Mouse (Mus musculus) ES-Bruce4 (cell line): ENCODE results near the gene Wdr24. TPM values are rescaled to one million over a fixed set of nuclear protein-coding genes. Genes with fewer than 3 reads are reported as not detected.
A peak's percentile ranks its signal among the peaks of the same experiment; 100 is the strongest.

Source experiments
- H3K27ac ChIP-seq: 2 replicates; pipeline ENCODE4 v1.5.1; 2012; ENCODE audit warnings: low read length, inconsistent platforms; ENCODE audit not compliant: insufficient read depth
- H3K27me3 ChIP-seq: 2 replicates; pipeline ENCODE4 v1.6.1; 2012; ENCODE audit warnings: mild to moderate bottlenecking, low read length, inconsistent platforms; ENCODE audit not compliant: control insufficient read depth, poor library complexity, insufficient read depth, severe bottlenecking
- H3K36me3 ChIP-seq: 2 replicates; pipeline ENCODE4 v1.6.1; 2012; ENCODE audit warnings: inconsistent platforms, mild to moderate bottlenecking, low read length, moderate library complexity; ENCODE audit not compliant: control insufficient read depth, poor library complexity, insufficient read depth, severe bottlenecking
- H3K4me1 ChIP-seq: one replicate; pipeline ENCODE4 v1.8.1; 2011; ENCODE audit warnings: low read length; ENCODE audit not compliant: control insufficient read depth, insufficient read depth
- H3K4me3 ChIP-seq: 2 replicates; pipeline ENCODE4 v1.5.1; 2011; ENCODE audit warnings: low read depth, mild to moderate bottlenecking, low read length
- H3K9ac ChIP-seq: 2 replicates; pipeline ENCODE4 v1.6.1; 2012; ENCODE audit warnings: low read depth, mild to moderate bottlenecking, inconsistent platforms; ENCODE audit not compliant: poor library complexity, severe bottlenecking
- H3K9me3 ChIP-seq: replicated peaks from 2 replicates; pipeline ENCODE4 v1.6.1; 2012; ENCODE audit warnings: mild to moderate bottlenecking, low read length, inconsistent platforms; ENCODE audit not compliant: control insufficient read depth, poor library complexity, insufficient read depth, severe bottlenecking
- CTCF ChIP-seq: IDR thresholded peaks from one replicate; pipeline ENCODE4 v1.8.1; 2011; ENCODE audit warnings: low read depth, low read length
- EP300 ChIP-seq: IDR thresholded peaks from 2 replicates; pipeline ENCODE4 v1.6.1; 2011; ENCODE audit warnings: low read depth, low read length; ENCODE audit not compliant: insufficient read depth
- POLR2A ChIP-seq: IDR thresholded peaks from one replicate; pipeline ENCODE4 v1.8.1; 2011; ENCODE audit warnings: low read length; ENCODE audit not compliant: insufficient read depth
- polyA plus RNA-seq: library from polyadenylated mRNA; stranded (reverse); fragments of >200 nt; gene quantifications from 2 replicates; pipeline ENCODE4 v1.2.4, GENCODE M21; 2011; ENCODE audit warnings: low read depth; ENCODE audit not compliant: missing spikeins, insufficient read depth, insufficient read length

Gene Wdr24
- polyA plus RNA-seq, 1 experiment: 20.7 TPM

GRCm38 (mm10) chr17:25794197-25794596 lies 29.2 kb upstream of the Wdr24 start:
- H3K9me3 ChIP-seq: no peaks in the 10 kb centered on the region
- TF ChIP-seq EP300 (no peak), CTCF (no peak), POLR2A (no peak)
- H3K36me3 ChIP-seq: no peaks in the 10 kb centered on the region
- no peaks in the 10 kb centered on the region for H3K27me3 ChIP-seq
- peaks cover 4% of the 10 kb centered on the region for H3K4me1 ChIP-seq
- no peak overlapping the region for H3K27ac ChIP-seq
- no peak overlapping the region for H3K9ac ChIP-seq
- H3K4me3 ChIP-seq: no peak overlapping the region

- H3K4me1 ChIP-seq: peaks cover 4% of the 10 kb centered on the region
- no peaks in the 10 kb centered on the region for H3K36me3 ChIP-seq
- no peak overlapping the region for H3K4me3 ChIP-seq
- H3K9me3 ChIP-seq: no peaks in the 10 kb centered on the region
- H3K27ac ChIP-seq: no peak overlapping the region
- TF ChIP-seq POLR2A: no peak
- no peak for TF ChIP-seq CTCF
- no peak for TF ChIP-seq EP300
- no peaks in the 10 kb centered on the region for H3K27me3 ChIP-seq
- H3K9ac ChIP-seq: no peak overlapping the region
Observed at GRCm38 (mm10) chr17:25794998-25795397, 28.4 kb upstream of the Wdr24 start.

- no peaks in the 10 kb centered on the region for H3K36me3 ChIP-seq
- H3K27ac ChIP-seq: no peak within 1 kb of the TSS
- H3K4me3 ChIP-seq: peak within 1 kb of the TSS; percentile 76
- no peaks in the 10 kb centered on the region for H3K9me3 ChIP-seq
- no peak for TF ChIP-seq EP300
- TF ChIP-seq CTCF: no peak
- no peak for TF ChIP-seq POLR2A
- peak within 1 kb of the TSS; percentile 81 for H3K9ac ChIP-seq
- H3K4me1 ChIP-seq: peaks cover 4% of the 10 kb centered on the region
- no peaks in the 10 kb centered on the region for H3K27me3 ChIP-seq
Observed at GRCm38 (mm10) chr17:25795609-25796092, 27.8 kb upstream of the Wdr24 start, which contains the start of gene AC134908.4. TSS of gene AC134908.4 (minus strand) at chr17:25795659.

GRCm38 (mm10) chr17:25796211-25796771 lies 27.1 kb upstream of the Wdr24 start:
- peak overlapping the region; percentile 76 for H3K4me3 ChIP-seq
- H3K9me3 ChIP-seq: no peaks in the 10 kb centered on the region
- H3K9ac ChIP-seq: peak overlapping the region; percentile 81
- H3K27me3 ChIP-seq: no peaks in the 10 kb centered on the region
- H3K4me1 ChIP-seq: peaks cover 4% of the 10 kb centered on the region
- no peaks in the 10 kb centered on the region for H3K36me3 ChIP-seq
- no peak overlapping the region for H3K27ac ChIP-seq
- TF ChIP-seq POLR2A (no peak), CTCF (no peak), EP300 (no peak)

GRCm38 (mm10) chr17:25796951-25797369 lies 26.5 kb upstream of the Wdr24 start, which contains the start of gene Metrn:
TSS of gene Metrn (minus strand) at chr17:25797136.
- H3K9ac ChIP-seq: peak within 1 kb of the TSS; percentile 81
- H3K4me1 ChIP-seq: peaks cover 4% of the 10 kb centered on the region
- H3K4me3 ChIP-seq: peak within 1 kb of the TSS; percentile 76
- no peaks in the 10 kb centered on the region for H3K9me3 ChIP-seq
- no peaks in the 10 kb centered on the region for H3K36me3 ChIP-seq
- no peaks in the 10 kb centered on the region for H3K27me3 ChIP-seq
- H3K27ac ChIP-seq: peak within 1 kb of the TSS; percentile 23; the same call in 1 of the 2 replicates
- TF ChIP-seq EP300: no peak
- peak; percentile 54 for TF ChIP-seq POLR2A
- TF ChIP-seq CTCF: no peak

GRCm38 (mm10) chr17:25801029-25801428 lies 22.4 kb upstream of the Wdr24 start:
- H3K36me3 ChIP-seq: no peaks in the 10 kb centered on the region
- no peak overlapping the region for H3K4me3 ChIP-seq
- no peaks in the 10 kb centered on the region for H3K4me1 ChIP-seq
- H3K9me3 ChIP-seq: no peaks in the 10 kb centered on the region
- H3K27ac ChIP-seq: no peak overlapping the region
- H3K27me3 ChIP-seq: no peaks in the 10 kb centered on the region
- TF ChIP-seq EP300 (no peak), CTCF (peak; percentile 68), POLR2A (no peak)
- no peak overlapping the region for H3K9ac ChIP-seq
